Mouse (Mus musculus): Measurements from ENCODE around the gene Crls1.

The Crls1 gene

GRCm38 (mm10) chr2:132846407-132847358 lies at the start of gene Crls1:
Crls1 (plus strand) TSS chr2:132846666.
- ATAC-seq (ENCODE audit: low TSS enrichment): peak; percentile 85

GRCm38 (mm10) chr2:132802976-132803375 lies 43.5 kb upstream of the Crls1 start:
- no peak for ATAC-seq (ENCODE audit: low TSS enrichment)

- ATAC-seq (ENCODE audit: low TSS enrichment): peak; percentile 100
Measured at GRCm38 (mm10) chr2:132815608-132816314, 30.7 kb upstream of the Crls1 start, which contains the start of the genes Trmt6 and Mcm8. Trmt6 (minus strand) TSS chr2:132816055. Mcm8 (plus strand) TSS chr2:132816141.

- no peak for ATAC-seq (ENCODE audit: low TSS enrichment)
Measured at GRCm38 (mm10) chr2:132841071-132841470, 5.4 kb upstream of the Crls1 start.

- no peak for ATAC-seq (ENCODE audit: low TSS enrichment)
Measured at GRCm38 (mm10) chr2:132847581-132847980, 1.1 kb downstream of the Crls1 start.

- no peak for ATAC-seq (ENCODE audit: low TSS enrichment)
Measured at GRCm38 (mm10) chr2:132848361-132848760, 1.9 kb downstream of the Crls1 start.

GRCm38 (mm10) chr2:132849141-132849540 lies 2.7 kb downstream of the Crls1 start:
- ATAC-seq (ENCODE audit: low TSS enrichment): no peak

GRCm38 (mm10) chr2:132853051-132853450 lies 6.6 kb downstream of the Crls1 start:
- ATAC-seq (ENCODE audit: low TSS enrichment): 0 out of 2 replicates have a peak, but pooled peaks have one; percentile 47

GRCm38 (mm10) chr2:132856333-132856732 lies 9.9 kb downstream of the Crls1 start:
- no peak for ATAC-seq (ENCODE audit: low TSS enrichment)

- peak; percentile 67 for ATAC-seq (ENCODE audit: low TSS enrichment)
Measured at GRCm38 (mm10) chr2:132860435-132860834, 14.0 kb downstream of the Crls1 start.

GRCm38 (mm10) chr2:132861456-132861855 lies 15.0 kb downstream of the Crls1 start:
- no peak for ATAC-seq (ENCODE audit: low TSS enrichment)

GRCm38 (mm10) chr2:132863325-132863724 lies 16.9 kb downstream of the Crls1 start:
- ATAC-seq (ENCODE audit: low TSS enrichment): no peak

- no peak for ATAC-seq (ENCODE audit: low TSS enrichment)
Measured at GRCm38 (mm10) chr2:132867521-132867920, 21.1 kb downstream of the Crls1 start.

- ATAC-seq (ENCODE audit: low TSS enrichment): no peak
Measured at GRCm38 (mm10) chr2:132869682-132870081, 23.2 kb downstream of the Crls1 start.

GRCm38 (mm10) chr2:132870286-132870685 lies 23.8 kb downstream of the Crls1 start:
- no peak for ATAC-seq (ENCODE audit: low TSS enrichment)

GRCm38 (mm10) chr2:132871663-132872062 lies 25.2 kb downstream of the Crls1 start:
- no peak for ATAC-seq (ENCODE audit: low TSS enrichment)

GRCm38 (mm10) chr2:132873657-132874326 lies 27.3 kb downstream of the Crls1 start:
- no peak for ATAC-seq (ENCODE audit: low TSS enrichment)

GRCm38 (mm10) chr2:132876991-132877390 lies 30.5 kb downstream of the Crls1 start:
- ATAC-seq (ENCODE audit: low TSS enrichment): no peak

GRCm38 (mm10) chr2:132879261-132880044 lies 33.0 kb downstream of the Crls1 start:
- peak; percentile 87 for ATAC-seq (ENCODE audit: low TSS enrichment)

GRCm38 (mm10) chr2:132880844-132881645 lies 34.6 kb downstream of the Crls1 start, which contains the start of gene Lrrn4:
Lrrn4 (minus strand) TSS chr2:132880891.
- no peak for ATAC-seq (ENCODE audit: low TSS enrichment)
